Mouse (Mus musculus) forebrain, embryonic 11.5 days (tissue): ENCODE measurements around the gene Ccdc47. TPM values are rescaled to one million over a fixed set of nuclear protein-coding genes. Genes with fewer than 3 reads are reported as not detected.

Experiments
- ATAC-seq: fragments of 200-750 bp; cut with Nextera tagmentation; replicated peaks from 2 replicates; pipeline ENCODE4 v1.8.0; 2017; ENCODE audit warnings: moderate TSS enrichment; ENCODE audit not compliant: low FRiP score
- DNase-seq: peaks from one replicate; pipeline ENCODE4 v3.0.0-alpha.2; 2017; ENCODE audit warnings: low spot score
- H3K27ac ChIP-seq: fragments of 300-500 bp; sonication (generic); 2 replicates; pipeline ENCODE4 v1.5.1; 2014; ENCODE audit warnings: low read depth, low read length
- H3K27me3 ChIP-seq: fragments of 300-500 bp; sonication (generic); 2 replicates; pipeline ENCODE4 v1.6.1; 2014; ENCODE audit warnings: mild to moderate bottlenecking, low read length, mixed read lengths; ENCODE audit not compliant: control insufficient read depth, insufficient read depth
- H3K36me3 ChIP-seq: fragments of 300-500 bp; sonication (generic); 2 replicates; pipeline ENCODE4 v1.6.1; 2014; ENCODE audit warnings: mild to moderate bottlenecking, low read length, moderate library complexity, mixed read lengths; ENCODE audit not compliant: control insufficient read depth, insufficient read depth
- H3K4me1 ChIP-seq: fragments of 300-500 bp; sonication (generic); replicated peaks from 2 replicates; pipeline ENCODE4 v1.6.1; 2014; ENCODE audit warnings: low read length, mixed read lengths; ENCODE audit not compliant: control insufficient read depth, insufficient read depth
- H3K4me2 ChIP-seq: fragments of 300-500 bp; sonication (generic); 2 replicates; pipeline ENCODE4 v1.6.1; 2014; ENCODE audit warnings: low read depth, mild to moderate bottlenecking, low read length, moderate library complexity, mixed read lengths; ENCODE audit not compliant: severe bottlenecking
- H3K4me3 ChIP-seq: fragments of 300-500 bp; sonication (generic); 2 replicates; pipeline ENCODE4 v1.5.1; 2014; ENCODE audit warnings: low read depth, low read length
- H3K9ac ChIP-seq: fragments of 300-500 bp; sonication (generic); 2 replicates; pipeline ENCODE4 v1.6.1; 2014; ENCODE audit warnings: low read length
- H3K9me3 ChIP-seq: fragments of 300-500 bp; sonication (generic); 2 replicates; pipeline ENCODE4 v1.6.1; 2016; ENCODE audit warnings: low read length, mixed read lengths; ENCODE audit not compliant: control insufficient read depth
- WGBS: fragments of 180-500 bp; shearing (Covaris S2); extraction: QIAGEN DNeasy Blood & Tissue Kit; methylation state at CpG from one replicate; pipeline ENCODE4 v1.1.7; 2014; 5-methylcytosine and 5-hydroxymethylcytosine counted together
- polyA plus RNA-seq: library from polyadenylated mRNA; unstranded; fragments of >200 nt; fragmentation: Nextera tagmentation; extraction: Ambion mirVana; gene quantifications from 2 replicates; pipeline ENCODE4 v1.2.1, GENCODE M21; 2014

Ccdc47 gene
- polyA plus RNA-seq, 1 experiment from 2014 or later: 74.1 TPM

GRCm38 (mm10) chr11:106193371-106194154, 22.6 kb downstream of the Ccdc47 start:
- ATAC-seq: peak; percentile 96
- peak overlapping the region; percentile 58 for H3K4me3 ChIP-seq
- no peaks in the 10 kb centered on the region for H3K27me3 ChIP-seq
- H3K4me1 ChIP-seq: peaks cover 2% of the 10 kb centered on the region; the same call in 1 of the 2 replicates
- peaks cover 6% of the 10 kb centered on the region for H3K36me3 ChIP-seq
- peak overlapping the region; percentile 60 for H3K9ac ChIP-seq
- under 1% methylated on average over 41 of the region's 44 CpGs for WGBS
- peak; percentile 99 for DNase-seq
- H3K27ac ChIP-seq: peak overlapping the region; percentile 79
- no peaks in the 10 kb centered on the region for H3K9me3 ChIP-seq
- H3K4me2 ChIP-seq: peak overlapping the region; percentile 70

- Histone ChIP-seq H3K4me2 (peak overlapping the region; percentile 44), H3K27me3 (no peaks in the 10 kb centered on the region), H3K4me3 (peak overlapping the region; percentile 58), H3K4me1 (peaks cover 2% of the 10 kb centered on the region; the same call in 1 of the 2 replicates), H3K36me3 (peaks cover 4% of the 10 kb centered on the region), H3K9ac (peak overlapping the region; percentile 60), H3K9me3 (no peaks in the 10 kb centered on the region), H3K27ac (peak overlapping the region; percentile 78; the same call in 1 of the 2 replicates)
- ATAC-seq: peak; percentile 3; the same call in 1 of the 2 replicates
- 13% methylated on average over 19 of the region's 19 CpGs for WGBS
- no peak for DNase-seq
Observed at GRCm38 (mm10) chr11:106192657-106193370, 23.3 kb downstream of the Ccdc47 start.

GRCm38 (mm10) chr11:106192241-106192640, 23.9 kb downstream of the Ccdc47 start:
- WGBS: 91% methylated on average over 5 of the region's 5 CpGs
- Histone ChIP-seq H3K4me2 (peak overlapping the region; percentile 44; the same call in 1 of the 2 replicates), H3K4me1 (peaks cover 2% of the 10 kb centered on the region; the same call in 1 of the 2 replicates), H3K27ac (no peak overlapping the region), H3K9me3 (no peaks in the 10 kb centered on the region), H3K27me3 (no peaks in the 10 kb centered on the region), H3K4me3 (peak overlapping the region; percentile 58; the same call in 1 of the 2 replicates), H3K9ac (no peak overlapping the region), H3K36me3 (peaks cover 4% of the 10 kb centered on the region)
- DNase-seq: no peak
- no peak for ATAC-seq

GRCm38 (mm10) chr11:106191716-106192115, 24.4 kb downstream of the Ccdc47 start:
- no peak for DNase-seq

GRCm38 (mm10) chr11:106187326-106187725, 28.8 kb downstream of the Ccdc47 start:
- Histone ChIP-seq H3K4me3 (no peak overlapping the region), H3K4me1 (no peaks in the 10 kb centered on the region), H3K27ac (no peak overlapping the region), H3K4me2 (no peak overlapping the region), H3K9me3 (no peaks in the 10 kb centered on the region), H3K9ac (no peak overlapping the region), H3K27me3 (no peaks in the 10 kb centered on the region), H3K36me3 (no peaks in the 10 kb centered on the region)
- no peak for ATAC-seq
- DNase-seq: no peak
- WGBS: 97% methylated on average over 4 of the region's 4 CpGs

More at GRCm38 (mm10) chr11:106191716-106192115, 24.4 kb downstream of the Ccdc47 start:
- Histone ChIP-seq H3K4me1 (peaks cover 2% of the 10 kb centered on the region; the same call in 1 of the 2 replicates), H3K4me3 (no peak overlapping the region), H3K36me3 (0 out of 2 replicates have a peak, but pooled peaks cover under 1% of the 10 kb centered on the region), H3K9ac (no peak overlapping the region), H3K27ac (no peak overlapping the region), H3K27me3 (no peaks in the 10 kb centered on the region), H3K9me3 (no peaks in the 10 kb centered on the region), H3K4me2 (no peak overlapping the region)
- 95% methylated on average over 3 of the region's 3 CpGs for WGBS
- no peak for ATAC-seq

- Histone ChIP-seq H3K9me3 (no peaks in the 10 kb centered on the region), H3K9ac (no peak overlapping the region), H3K27ac (no peak overlapping the region), H3K4me3 (no peak overlapping the region), H3K4me1 (no peaks in the 10 kb centered on the region), H3K4me2 (no peak overlapping the region), H3K27me3 (no peaks in the 10 kb centered on the region), H3K36me3 (no peaks in the 10 kb centered on the region)
- no peak for DNase-seq
- ATAC-seq: no peak
- 89% methylated on average over 2 of the region's 2 CpGs for WGBS
Observed at GRCm38 (mm10) chr11:106180449-106180801, 35.7 kb downstream of the Ccdc47 start.

GRCm38 (mm10) chr11:106179711-106180448, 36.3 kb downstream of the Ccdc47 start:
- DNase-seq (no peak), ATAC-seq (no peak)
- no peaks in the 10 kb centered on the region for H3K9me3 ChIP-seq
- H3K4me1 ChIP-seq: no peaks in the 10 kb centered on the region
- no peak overlapping the region for H3K4me3 ChIP-seq
- no peak overlapping the region for H3K27ac ChIP-seq
- H3K27me3 ChIP-seq: no peaks in the 10 kb centered on the region
- H3K36me3 ChIP-seq: no peaks in the 10 kb centered on the region
- 78% methylated on average over 7 of the region's 7 CpGs for WGBS
- no peak overlapping the region for H3K9ac ChIP-seq
- H3K4me2 ChIP-seq: no peak overlapping the region

GRCm38 (mm10) chr11:106178036-106178782, 37.9 kb downstream of the Ccdc47 start:
- Histone ChIP-seq H3K4me2 (no peak overlapping the region), H3K9ac (no peak overlapping the region), H3K4me3 (no peak overlapping the region), H3K4me1 (no peaks in the 10 kb centered on the region), H3K27ac (no peak overlapping the region), H3K27me3 (no peaks in the 10 kb centered on the region), H3K36me3 (no peaks in the 10 kb centered on the region), H3K9me3 (no peaks in the 10 kb centered on the region)
- ATAC-seq: no peak
- no peak for DNase-seq
- WGBS: 84% methylated on average over 5 of the region's 5 CpGs
